Mouse (Mus musculus) olfactory bulb, adult 2 months (tissue): ENCODE measurements at regions not wholly inside any gene's neighbourhood (a gene's known extent, or its start where the extent isn't known, plus 50 kb on each side); places are given as distances from the start of the nearest gene placed in this dataset.

Experiments
- CTCF ChIP-seq: fragments of 200-500 bp; IDR thresholded peaks from 2 replicates; pipeline ENCODE4 v1.5.1; 2012; ENCODE audit warnings: low read depth, mild to moderate bottlenecking, low read length, moderate library complexity; ENCODE audit not compliant: insufficient read depth
- POLR2A ChIP-seq: fragments of 200-500 bp; IDR thresholded peaks from 2 replicates; pipeline ENCODE4 v1.6.1; 2012; ENCODE audit warnings: mild to moderate bottlenecking, low read depth, low read length, moderate library complexity; ENCODE audit not compliant: insufficient read depth

DNA sequence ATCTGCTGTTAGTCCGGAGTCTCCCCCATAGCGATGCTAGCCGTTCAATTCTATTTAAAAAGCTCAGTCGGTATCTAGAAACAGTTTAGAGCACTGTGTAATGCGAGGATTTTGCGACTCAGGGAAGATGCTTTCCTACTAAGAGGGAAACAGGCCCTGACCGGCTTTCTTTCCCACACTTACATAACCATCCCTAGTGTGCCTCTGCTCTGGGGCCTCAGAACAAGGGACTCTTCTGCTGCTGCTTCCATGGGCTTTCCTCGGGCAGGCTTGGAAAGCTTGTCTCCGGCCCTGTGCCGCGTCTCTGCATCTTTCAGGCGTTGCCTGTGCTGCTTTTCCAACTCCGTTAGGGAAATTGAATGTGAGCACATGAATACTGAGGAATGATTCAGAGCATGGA is 79.6 kb upstream of the Gpr158 start:
- TF ChIP-seq POLR2A (no peak), CTCF (no peak)
